Mouse (Mus musculus) limb, embryonic 14.5 days (tissue): ENCODE measurements around the gene Gm17617. TPM values are rescaled to one million over a fixed set of nuclear protein-coding genes. Genes with fewer than 3 reads are reported as not detected.

ENCODE experiments used
- ATAC-seq: fragments of 200-750 bp; cut with Nextera tagmentation; 2 replicates; pipeline ENCODE4 v1.8.0; 2017; ENCODE audit warnings: low read depth, moderate number of reproducible peaks, moderate TSS enrichment; ENCODE audit not compliant: low FRiP score
- DNase-seq: peaks from one replicate; pipeline ENCODE4 v3.0.0-alpha.2; 2015; ENCODE audit warnings: low spot score
- H3K27ac ChIP-seq: fragments of 300-500 bp; sonication (generic); replicated peaks from 2 replicates; pipeline ENCODE4 v1.5.1; 2014; ENCODE audit warnings: low read depth, mild to moderate bottlenecking, low read length, moderate library complexity, mixed read lengths
- H3K27me3 ChIP-seq: fragments of 300-500 bp; sonication (generic); 2 replicates; pipeline ENCODE4 v1.6.1; 2014; ENCODE audit warnings: low read length, mixed read lengths; ENCODE audit not compliant: control insufficient read depth, insufficient read depth
- H3K36me3 ChIP-seq: fragments of 300-500 bp; sonication (generic); 2 replicates; pipeline ENCODE4 v1.6.1; 2014; ENCODE audit warnings: mild to moderate bottlenecking, low read length, moderate library complexity, mixed read lengths; ENCODE audit not compliant: control insufficient read depth, insufficient read depth
- H3K4me1 ChIP-seq: fragments of 300-500 bp; sonication (generic); 2 replicates; pipeline ENCODE4 v1.6.1; 2014; ENCODE audit warnings: antibody characterized with exemption, low read length, mixed read lengths; ENCODE audit not compliant: control insufficient read depth, insufficient read depth
- H3K4me2 ChIP-seq: fragments of 300-500 bp; sonication (generic); replicated peaks from 2 replicates; pipeline ENCODE4 v1.6.1; 2014; ENCODE audit warnings: low read depth, mild to moderate bottlenecking, low read length, moderate library complexity; ENCODE audit not compliant: severe bottlenecking
- H3K4me3 ChIP-seq: fragments of 300-500 bp; sonication (generic); replicated peaks from 2 replicates; pipeline ENCODE4 v1.5.1; 2014; ENCODE audit warnings: low read length
- H3K9ac ChIP-seq: fragments of 300-500 bp; sonication (generic); 2 replicates; pipeline ENCODE4 v1.6.1; 2014; ENCODE audit warnings: mild to moderate bottlenecking, low read depth, low read length, moderate library complexity; ENCODE audit not compliant: severe bottlenecking
- H3K9me3 ChIP-seq: fragments of 300-500 bp; sonication (generic); 2 replicates; pipeline ENCODE4 v1.6.1; 2016; ENCODE audit warnings: low read length; ENCODE audit not compliant: control insufficient read depth
- POLR2A ChIP-seq: fragments of 200-500 bp; IDR thresholded peaks from 2 replicates; pipeline ENCODE4 v1.8.0; 2012; ENCODE audit warnings: inconsistent platforms, mild to moderate bottlenecking, moderate library complexity, borderline replicate concordance; ENCODE audit not compliant: insufficient read depth, insufficient read length; ENCODE audit errors: extremely low read depth
- WGBS: fragments of 180-500 bp; shearing (Covaris S2); extraction: QIAGEN DNeasy Blood & Tissue Kit; methylation state at CpG from one replicate; pipeline ENCODE4 v1.1.7; 2014; 5-methylcytosine and 5-hydroxymethylcytosine counted together
- polyA plus RNA-seq, 2 experiments: library from polyadenylated mRNA; depleted of rRNA in 1 of 2; stranded (reverse) in 1 of 2; unstranded in 1 of 2; fragments of >200 nt; fragmentation: Nextera tagmentation in 1 of 2; extraction: Ambion mirVana in 1 of 2; gene quantifications; 2 replicates each; pipeline versions ENCODE4 v1.2.1 to v1.2.3; 2012 to 2014

The Gm17617 gene
- polyA plus RNA-seq (2012; rRNA removed) (not detected in 2 replicates), polyA plus RNA-seq (2014; fragmentation: Nextera tagmentation; extraction: Ambion mirVana) (not detected in 2 replicates)

- 97% methylated on average over 2 of the region's 2 CpGs for WGBS
- Histone ChIP-seq H3K9ac (no peak within 1 kb of the TSS), H3K4me2 (no peak within 1 kb of the TSS), H3K27ac (no peak within 1 kb of the TSS), H3K9me3 (no peaks in the 10 kb centered on the region), H3K4me1 (no peaks in the 10 kb centered on the region), H3K36me3 (peaks cover 46% of the 10 kb centered on the region), H3K27me3 (no peaks in the 10 kb centered on the region), H3K4me3 (no peak within 1 kb of the TSS)
- no peak for TF ChIP-seq POLR2A
- no peak for ATAC-seq
- no peak for DNase-seq
These were observed at the start of gene Gm17617 for GRCm38 (mm10) chr13:55133448-55133847. Gm17617 (minus strand) TSS chr13:55133548.

GRCm38 (mm10) chr13:55182173-55182894 lies 49.0 kb upstream of the Gm17617 start:
- peak overlapping the region; percentile 42 for H3K4me2 ChIP-seq
- WGBS: 3% methylated on average over 23 of the region's 23 CpGs
- H3K4me1 ChIP-seq: no peaks in the 10 kb centered on the region
- no peak for TF ChIP-seq POLR2A
- no peaks in the 10 kb centered on the region for H3K9me3 ChIP-seq
- H3K9ac ChIP-seq: peak overlapping the region; percentile 46
- H3K27me3 ChIP-seq: no peaks in the 10 kb centered on the region
- H3K36me3 ChIP-seq: no peaks in the 10 kb centered on the region
- ATAC-seq (peak; percentile 85), DNase-seq (peak; percentile 77)
- peak overlapping the region; percentile 79 for H3K27ac ChIP-seq
- H3K4me3 ChIP-seq: peak overlapping the region; percentile 30

GRCm38 (mm10) chr13:55181786-55182172 lies 48.4 kb upstream of the Gm17617 start:
- Histone ChIP-seq H3K4me2 (peak overlapping the region; percentile 42), H3K9ac (peak overlapping the region; percentile 46; the same call in 1 of the 2 replicates), H3K27ac (no peak overlapping the region; the same call in 1 of the 2 replicates), H3K27me3 (no peaks in the 10 kb centered on the region), H3K9me3 (no peaks in the 10 kb centered on the region), H3K36me3 (no peaks in the 10 kb centered on the region), H3K4me3 (peak overlapping the region; percentile 30), H3K4me1 (no peaks in the 10 kb centered on the region)
- WGBS: 73% methylated on average over 2 of the region's 2 CpGs
- no peak for DNase-seq
- TF ChIP-seq POLR2A: no peak
- no peak for ATAC-seq

- no peaks in the 10 kb centered on the region for H3K4me1 ChIP-seq
These were observed 46.2 kb upstream of the Gm17617 start for GRCm38 (mm10) chr13:55179591-55179990.

GRCm38 (mm10) chr13:55178556-55178955 lies 45.2 kb upstream of the Gm17617 start:
- 32% methylated on average over 2 of the region's 2 CpGs for WGBS
- Histone ChIP-seq H3K4me1 (no peaks in the 10 kb centered on the region), H3K4me3 (no peak overlapping the region), H3K27ac (no peak overlapping the region), H3K27me3 (no peaks in the 10 kb centered on the region), H3K36me3 (no peaks in the 10 kb centered on the region), H3K9ac (no peak overlapping the region), H3K9me3 (no peaks in the 10 kb centered on the region), H3K4me2 (no peak overlapping the region)
- peak; percentile 3; the same call in 1 of the 2 replicates for ATAC-seq
- TF ChIP-seq POLR2A: no peak
- DNase-seq: peak; percentile 69

More at GRCm38 (mm10) chr13:55179591-55179990, 46.2 kb upstream of the Gm17617 start:
- no peaks in the 10 kb centered on the region for H3K36me3 ChIP-seq
- H3K9me3 ChIP-seq: no peaks in the 10 kb centered on the region
- ATAC-seq (no peak), DNase-seq (no peak)
- WGBS: 89% methylated on average over 3 of the region's 3 CpGs
- no peaks in the 10 kb centered on the region for H3K27me3 ChIP-seq
- no peak overlapping the region for H3K4me3 ChIP-seq
- H3K9ac ChIP-seq: no peak overlapping the region
- no peak for TF ChIP-seq POLR2A
- no peak overlapping the region for H3K4me2 ChIP-seq
- H3K27ac ChIP-seq: no peak overlapping the region
